Mouse (Mus musculus) lung, adult 2 months (tissue): ENCODE measurements around the gene Mblac1.

Experiments
- CTCF ChIP-seq: fragments of 200-500 bp; IDR thresholded peaks from 2 replicates; pipeline ENCODE4 v1.5.1; 2011; ENCODE audit warnings: mild to moderate bottlenecking, low read length, control low read depth; ENCODE audit not compliant: insufficient read depth
- POLR2A ChIP-seq: fragments of 200-500 bp; IDR thresholded peaks from 2 replicates; pipeline ENCODE4 v1.6.1; 2011; ENCODE audit warnings: low read depth, mild to moderate bottlenecking, control low read depth, low read length, borderline replicate concordance; ENCODE audit errors: extremely low read depth

- TF ChIP-seq CTCF (no peak), POLR2A (no peak)
Observed at GRCm38 (mm10) chr5:138160224-138160762, 33.8 kb upstream of the Mblac1 start.
